Mouse (Mus musculus) erythroblast, embryonic 14.5 days (primary cell): ENCODE data around the gene Nell2.

Experiments used
- GATA1 ChIP-seq: IDR thresholded peaks from 2 replicates; pipeline ENCODE4 v1.6.1; 2012; ENCODE audit warnings: low read length, inconsistent platforms, mixed read lengths
- TAL1 ChIP-seq: IDR thresholded peaks from 3 replicates; pipeline ENCODE4 v1.6.1; 2012; ENCODE audit warnings: low read length, inconsistent platforms, mixed read lengths

DNA sequence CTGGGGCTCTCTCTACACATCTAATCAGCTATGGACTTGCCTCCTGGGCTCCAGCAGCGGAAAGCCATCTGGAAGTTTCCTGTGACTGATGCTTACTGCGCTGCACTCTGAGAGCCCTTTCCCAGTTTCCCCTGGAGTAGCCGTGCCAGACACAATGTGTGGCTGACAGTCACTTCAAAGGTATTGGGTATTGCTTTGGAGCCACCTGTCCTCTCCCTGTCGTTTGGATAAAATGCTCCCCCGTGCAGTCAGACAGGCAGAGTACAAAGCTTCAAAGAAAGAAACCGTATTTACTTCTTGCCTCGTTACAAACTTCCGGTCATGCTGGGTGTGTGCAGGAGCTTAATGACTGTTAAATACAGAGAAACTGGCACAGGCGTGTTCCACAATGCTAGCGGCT, 239.3 kb downstream of the Nell2 start:
- no peak for TF ChIP-seq GATA1
- TF ChIP-seq TAL1: no peak
